Mouse (Mus musculus) CH12.LX (cell line): ENCODE measurements at regions not wholly inside any gene's neighbourhood (a gene's known extent, or its start where the extent isn't known, plus 50 kb on each side); places are given as distances from the start of the nearest gene placed in this dataset.

Source experiments
- DNase-seq: peaks from one replicate; pipeline ENCODE4 v3.0.0-alpha.2; 2013; ENCODE audit errors: extremely low read depth
- H3K27ac ChIP-seq: 2 replicates; pipeline ENCODE4 v1.5.1; 2012; ENCODE audit warnings: low read depth, mild to moderate bottlenecking, control low read depth, moderate library complexity; ENCODE audit not compliant: insufficient read depth
- H3K27me3 ChIP-seq: replicated peaks from 2 replicates; pipeline ENCODE3; 2012; ENCODE audit warnings: inconsistent platforms
- H3K36me3 ChIP-seq, 2 experiments: replicated peaks in 1 of 2; 2 replicates each; pipeline versions ENCODE3 to v1.6.1; 2012; ENCODE audit warnings: inconsistent platforms in 1 of 2, low read length in 1 of 2, mild to moderate bottlenecking in 1 of 2, mixed read lengths in 1 of 2, moderate library complexity in 1 of 2; ENCODE audit not compliant: control insufficient read depth in 1 of 2, insufficient read depth in 1 of 2
- H3K4me1 ChIP-seq, 2 experiments: 2 replicates each; pipeline ENCODE4 v1.6.1; 2012; ENCODE audit warnings: inconsistent platforms in 1 of 2, moderate library complexity in 1 of 2; ENCODE audit not compliant: insufficient read depth in 2 of 2, control insufficient read depth in 1 of 2
- H3K4me2 ChIP-seq: 2 replicates; pipeline ENCODE4 v1.6.1; 2012; ENCODE audit warnings: low read depth, mild to moderate bottlenecking, control low read depth; ENCODE audit not compliant: poor library complexity, insufficient read depth, severe bottlenecking
- H3K4me3 ChIP-seq, 3 experiments: fragments of 150-350 bp in 1 of 3; sonication (generic) in 1 of 3; replicated peaks in 1 of 3; 2 replicates each; pipeline versions ENCODE3 to v1.5.1; 2011 to 2012; ENCODE audit warnings: low read depth in 2 of 3, low read length in 2 of 3, mild to moderate bottlenecking in 2 of 3, moderate library complexity in 2 of 3, control low read depth in 1 of 3, improper control_type of control experiment in 1 of 3, inconsistent platforms in 1 of 3, mixed read lengths in 1 of 3; ENCODE audit not compliant: poor library complexity in 1 of 3
- H3K79me2 ChIP-seq: replicated peaks from 2 replicates; pipeline ENCODE4 v1.6.1; 2012; ENCODE audit warnings: mild to moderate bottlenecking, moderate library complexity; ENCODE audit not compliant: control insufficient read depth, poor library complexity, insufficient read depth, severe bottlenecking; ENCODE audit errors: extremely low read depth
- H3K9ac ChIP-seq: 2 replicates; pipeline ENCODE4 v1.6.1; 2012; ENCODE audit warnings: low read depth, mild to moderate bottlenecking, control low read depth, moderate library complexity; ENCODE audit not compliant: insufficient read depth
- H3K9me3 ChIP-seq: replicated peaks from 2 replicates; pipeline ENCODE3; 2012; ENCODE audit warnings: low read length, inconsistent platforms, mixed read lengths
- BHLHE40 ChIP-seq: IDR thresholded peaks from 2 replicates; pipeline ENCODE4 v1.6.1; 2011; ENCODE audit warnings: mild to moderate bottlenecking, low read depth, low read length, improper control_type of control experiment
- CHD1 ChIP-seq: IDR thresholded peaks from 2 replicates; pipeline ENCODE4 v1.6.1; 2012; ENCODE audit warnings: low read depth, low read length, improper control_type of control experiment, inconsistent platforms
- CHD2 ChIP-seq: IDR thresholded peaks from 2 replicates; pipeline ENCODE4 v1.6.1; 2011; ENCODE audit warnings: low read length, improper control_type of control experiment
- EP300 ChIP-seq: IDR thresholded peaks from 2 replicates; pipeline ENCODE4 v1.6.1; 2011; ENCODE audit warnings: low read length, improper control_type of control experiment
- ETS1 ChIP-seq: conservative IDR thresholded peaks from 2 replicates; pipeline ENCODE4 v1.6.1; 2012; ENCODE audit warnings: low read depth, mild to moderate bottlenecking, inconsistent platforms, low read length, improper control_type of control experiment, moderate library complexity
- HCFC1 ChIP-seq: IDR thresholded peaks from 2 replicates; pipeline ENCODE4 v1.6.1; 2012; ENCODE audit warnings: low read depth, mild to moderate bottlenecking, inconsistent platforms, low read length, improper control_type of control experiment
- IRF4 ChIP-seq: IDR thresholded peaks from 2 replicates; pipeline ENCODE4 v1.6.1; 2014; ENCODE audit warnings: low read depth, mild to moderate bottlenecking, inconsistent platforms, low read length, improper control_type of control experiment
- MAFK ChIP-seq: IDR thresholded peaks from 2 replicates; pipeline ENCODE4 v1.6.1; 2011; ENCODE audit warnings: low read length, improper control_type of control experiment; ENCODE audit not compliant: insufficient replicate concordance
- MAX ChIP-seq: IDR thresholded peaks from 2 replicates; pipeline ENCODE4 v1.6.1; 2011; ENCODE audit warnings: low read length, improper control_type of control experiment
- MEF2A ChIP-seq: IDR thresholded peaks from 2 replicates; pipeline ENCODE4 v1.6.1; 2014; ENCODE audit warnings: low read depth, mild to moderate bottlenecking, inconsistent platforms, low read length, improper control_type of control experiment, borderline replicate concordance
- NELFE ChIP-seq: IDR thresholded peaks from 2 replicates; pipeline ENCODE4 v1.6.1; 2011; ENCODE audit warnings: low read depth, low read length, improper control_type of control experiment
- POLR2A ChIP-seq: IDR thresholded peaks from 2 replicates; pipeline ENCODE4 v1.6.1; 2011; ENCODE audit warnings: low read depth, mild to moderate bottlenecking, improper control_type of control experiment, low read length
- RAD21 ChIP-seq: IDR thresholded peaks from 2 replicates; pipeline ENCODE4 v1.6.1; 2011; ENCODE audit warnings: low read depth, mild to moderate bottlenecking, low read length, improper control_type of control experiment, moderate library complexity
- RCOR1 ChIP-seq: conservative IDR thresholded peaks from 2 replicates; pipeline ENCODE4 v1.6.1; 2012; ENCODE audit warnings: low read depth, mild to moderate bottlenecking, inconsistent platforms, low read length, improper control_type of control experiment
- SMC3 ChIP-seq: IDR thresholded peaks from 2 replicates; pipeline ENCODE4 v1.6.1; 2011; ENCODE audit warnings: low read depth, low read length, improper control_type of control experiment
- TBP ChIP-seq: conservative IDR thresholded peaks from 2 replicates; pipeline ENCODE4 v1.6.1; 2011; ENCODE audit warnings: low read depth, low read length, improper control_type of control experiment
- UBTF ChIP-seq: IDR thresholded peaks from 2 replicates; pipeline ENCODE4 v1.6.1; 2012; ENCODE audit warnings: low read depth, mild to moderate bottlenecking, inconsistent platforms, low read length, improper control_type of control experiment, moderate library complexity
- USF1 ChIP-seq: IDR thresholded peaks from 2 replicates; pipeline ENCODE4 v1.6.1; 2014; ENCODE audit warnings: low read depth, mild to moderate bottlenecking, inconsistent platforms, low read length, improper control_type of control experiment
- ZC3H11A ChIP-seq: IDR thresholded peaks from 2 replicates; pipeline ENCODE4 v1.6.1; 2012; ENCODE audit warnings: low read depth, mild to moderate bottlenecking, inconsistent platforms, low read length, improper control_type of control experiment
- ZKSCAN1 ChIP-seq: IDR thresholded peaks from 2 replicates; pipeline ENCODE4 v1.6.1; 2012; ENCODE audit warnings: low read depth, inconsistent platforms, low read length, improper control_type of control experiment, borderline replicate concordance
- ZMIZ1 ChIP-seq: IDR thresholded peaks from 2 replicates; pipeline ENCODE4 v1.6.1; 2012; ENCODE audit warnings: low read depth, mild to moderate bottlenecking, inconsistent platforms, low read length, improper control_type of control experiment
- dilution Hi-C: fragments of 300-500 bp; cut with MboI; formaldehyde crosslinking; loops from 2 replicates; pipeline ENCODE4 v1.14.3; 2020; ENCODE audit warnings: low sequenced_read_pairs; ENCODE audit not compliant: extremely low pct_unique_long_range_greater_than_20kb, extremely low pct_ligation_motif_present
- in situ Hi-C: fragments of 300-500 bp; cut with MboI; formaldehyde crosslinking; loops from 3 replicates; pipeline ENCODE4 v1.14.3; 2019; ENCODE audit warnings: low sequenced_read_pairs, low pct_ligation_motif_present, low pct_unique_long_range_greater_than_20kb, mixed read lengths

- in situ Hi-C loops = no loop called here
- dilution Hi-C loops = no loop called here
- H3K79me2 ChIP-seq = no peaks in the 10 kb centered on the region
- no peaks in the 10 kb centered on the region for H3K36me3 ChIP-seq
- no peak overlapping the region for H3K4me3 ChIP-seq
- no peak overlapping the region for H3K4me2 ChIP-seq
- TF ChIP-seq EP300 (no peak), UBTF (no peak), MAFK (no peak), ETS1 (no peak), ZC3H11A (no peak), MEF2A (no peak), TBP (no peak), USF1 (no peak), RAD21 (no peak), NELFE (no peak), POLR2A (no peak)
- H3K27ac ChIP-seq = no peak overlapping the region
- H3K27me3 ChIP-seq = no peaks in the 10 kb centered on the region
- no peak overlapping the region for H3K9ac ChIP-seq
- H3K9me3 ChIP-seq = no peaks in the 10 kb centered on the region
- no peak for DNase-seq
- peaks cover 0 to 17% of the 10 kb centered on the region in 2 experiments; a peak in 1 of 4 replicates for H3K4me1 ChIP-seq
Measured at GRCm38 (mm10) chr2:45182876-45183275, 65.7 kb upstream of the Zeb2 start.

GRCm38 (mm10) chr2:45181552-45181951 is 64.4 kb upstream of the Zeb2 start:
- in situ Hi-C loops (no loop called here), dilution Hi-C loops (no loop called here)
- H3K27ac ChIP-seq = no peak overlapping the region
- H3K9me3 ChIP-seq = no peaks in the 10 kb centered on the region
- no peak overlapping the region for H3K4me2 ChIP-seq
- no peak overlapping the region for H3K4me3 ChIP-seq
- H3K27me3 ChIP-seq = no peaks in the 10 kb centered on the region
- H3K9ac ChIP-seq = no peak overlapping the region
- H3K79me2 ChIP-seq = no peaks in the 10 kb centered on the region
- H3K4me1 ChIP-seq = peaks cover 0 to 17% of the 10 kb centered on the region in 2 experiments; a peak in 1 of 4 replicates
- no peak for DNase-seq
- H3K36me3 ChIP-seq = no peaks in the 10 kb centered on the region
- TF ChIP-seq ZMIZ1 (no peak), RAD21 (no peak; the same call in 1 of the 2 replicates), IRF4 (no peak), MAX (no peak), RCOR1 (no peak), CHD1 (no peak), USF1 (no peak), HCFC1 (no peak), ZKSCAN1 (no peak), EP300 (no peak), POLR2A (no peak), SMC3 (no peak), BHLHE40 (no peak), CHD2 (no peak)
